Mouse (Mus musculus): ENCODE measurements around the gene Zfp523.

Zfp523 gene

GRCm38 (mm10) chr17:28223561-28224391 is 46.8 kb downstream of the Zfp523 start:
- peaks cover 50% of the 10 kb centered on the region for H3K36me3 ChIP-seq (ENCODE audit: insufficient read depth, low read length)
- H3K4me3 ChIP-seq (replicated peaks; ENCODE audit: low read length) = peak overlapping the region; percentile 86
- no peaks in the 10 kb centered on the region for H3K27me3 ChIP-seq (ENCODE audit: insufficient read depth, low read length)
- H3K9me3 ChIP-seq (ENCODE audit: low read length) = no peaks in the 10 kb centered on the region
- no peak for TF ChIP-seq POU5F1 (IDR thresholded peaks at IDR 0.05; ENCODE audit: borderline replicate concordance, low read length)
- no peak for TF ChIP-seq CTCF (conservative IDR thresholded peaks at IDR 0.05; ENCODE audit: low read length)
- no peak for TF ChIP-seq NANOG (IDR thresholded peaks at IDR 0.05; ENCODE audit: borderline replicate concordance, low read length)
- peaks cover 81% of the 10 kb centered on the region for H3K4me1 ChIP-seq (replicated peaks; ENCODE audit: low read depth, low read length)

DNA sequence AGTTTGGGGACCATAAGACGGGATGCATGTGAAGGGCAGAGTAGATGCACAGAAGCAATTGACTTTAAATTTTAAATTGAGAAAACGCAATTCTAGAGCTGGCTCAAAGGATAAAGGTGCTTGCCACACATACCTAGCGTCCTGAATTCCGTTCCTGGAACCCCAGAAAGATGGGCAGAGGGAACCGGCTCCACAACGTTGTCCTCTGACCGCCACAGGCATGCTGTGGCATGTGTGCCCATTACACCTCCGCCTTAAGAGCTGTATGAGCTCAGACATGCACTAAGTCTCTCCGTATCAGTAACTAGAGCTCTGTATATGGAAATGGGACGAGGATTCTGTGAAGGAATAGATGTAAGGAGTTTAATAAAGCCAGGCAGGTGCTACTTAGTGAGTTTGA is 47.7 kb downstream of the Zfp523 start:
- TF ChIP-seq POU5F1 (IDR thresholded peaks at IDR 0.05; ENCODE audit: borderline replicate concordance, low read length) (no peak), CTCF (conservative IDR thresholded peaks at IDR 0.05; ENCODE audit: low read length) (no peak), NANOG (IDR thresholded peaks at IDR 0.05; ENCODE audit: borderline replicate concordance, low read length) (no peak)
- H3K4me1 ChIP-seq (replicated peaks; ENCODE audit: low read depth, low read length) = peaks cover 82% of the 10 kb centered on the region
- H3K4me3 ChIP-seq (replicated peaks; ENCODE audit: low read length) = no peak overlapping the region
- H3K36me3 ChIP-seq (ENCODE audit: insufficient read depth, low read length) = peaks cover 58% of the 10 kb centered on the region
- H3K9me3 ChIP-seq (ENCODE audit: low read length) = no peaks in the 10 kb centered on the region
- H3K27me3 ChIP-seq (ENCODE audit: insufficient read depth, low read length) = no peaks in the 10 kb centered on the region

DNA sequence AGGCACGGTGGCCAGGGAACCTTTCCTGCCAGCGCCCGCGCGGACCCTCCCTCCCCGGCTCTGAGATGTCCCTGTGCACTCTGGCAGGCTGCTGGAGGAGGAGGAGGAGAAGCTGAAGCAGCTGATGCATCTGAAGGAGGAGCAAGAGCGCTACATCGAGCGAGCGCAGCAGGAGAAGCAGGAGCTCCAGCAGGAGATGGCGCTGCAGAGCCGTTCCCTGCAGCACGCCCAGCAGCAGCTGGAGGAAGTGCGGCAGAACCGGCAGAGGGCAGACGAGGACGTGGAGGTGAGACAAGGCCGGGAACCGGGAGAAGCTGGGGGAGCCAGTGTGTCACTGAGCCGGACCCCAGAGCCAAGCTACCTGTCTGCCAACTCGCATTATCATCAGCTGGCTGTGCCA is 49.1 kb downstream of the Zfp523 start:
- peak overlapping the region; percentile 69 for H3K4me3 ChIP-seq (replicated peaks; ENCODE audit: low read length)
- H3K36me3 ChIP-seq (ENCODE audit: insufficient read depth, low read length) = peaks cover 50% of the 10 kb centered on the region
- no peaks in the 10 kb centered on the region for H3K9me3 ChIP-seq (ENCODE audit: low read length)
- H3K27me3 ChIP-seq (ENCODE audit: insufficient read depth, low read length) = no peaks in the 10 kb centered on the region
- TF ChIP-seq NANOG (IDR thresholded peaks at IDR 0.05; ENCODE audit: borderline replicate concordance, low read length) = no peak
- no peak for TF ChIP-seq POU5F1 (IDR thresholded peaks at IDR 0.05; ENCODE audit: borderline replicate concordance, low read length)
- peak; percentile 68 for TF ChIP-seq CTCF (conservative IDR thresholded peaks at IDR 0.05; ENCODE audit: low read length)
- peaks cover 84% of the 10 kb centered on the region for H3K4me1 ChIP-seq (replicated peaks; ENCODE audit: low read depth, low read length)

DNA sequence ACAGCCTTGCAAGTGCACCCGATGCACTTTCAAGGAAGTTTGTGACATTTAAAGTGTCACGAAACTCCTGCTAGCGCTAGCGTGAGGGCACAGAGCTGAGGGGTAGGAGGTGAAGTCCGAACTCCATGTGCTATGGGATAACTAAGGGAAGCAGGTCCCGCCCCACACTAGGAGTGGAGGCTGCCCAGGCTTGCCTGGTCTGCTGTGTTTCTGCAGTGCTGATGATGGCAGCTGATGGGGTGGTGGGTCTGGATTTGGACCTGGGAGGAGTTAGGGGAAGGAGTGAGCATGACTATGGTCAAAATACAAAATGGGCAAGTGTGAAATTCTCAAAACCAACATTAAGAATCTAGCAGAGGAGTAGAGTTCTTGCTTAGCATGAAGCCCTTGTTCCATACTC is 53.6 kb downstream of the Zfp523 start:
- Histone ChIP-seq H3K36me3 (ENCODE audit: insufficient read depth, low read length) (peaks cover 38% of the 10 kb centered on the region), H3K27me3 (ENCODE audit: insufficient read depth, low read length) (no peaks in the 10 kb centered on the region), H3K4me3 (replicated peaks; ENCODE audit: low read length) (0 out of 2 replicates have a peak overlapping the region, but pooled peaks have one; percentile 41), H3K9me3 (ENCODE audit: low read length) (no peaks in the 10 kb centered on the region), H3K4me1 (replicated peaks; ENCODE audit: low read depth, low read length) (peaks cover 85% of the 10 kb centered on the region)
- TF ChIP-seq CTCF (conservative IDR thresholded peaks at IDR 0.05; ENCODE audit: low read length) = no peak

DNA sequence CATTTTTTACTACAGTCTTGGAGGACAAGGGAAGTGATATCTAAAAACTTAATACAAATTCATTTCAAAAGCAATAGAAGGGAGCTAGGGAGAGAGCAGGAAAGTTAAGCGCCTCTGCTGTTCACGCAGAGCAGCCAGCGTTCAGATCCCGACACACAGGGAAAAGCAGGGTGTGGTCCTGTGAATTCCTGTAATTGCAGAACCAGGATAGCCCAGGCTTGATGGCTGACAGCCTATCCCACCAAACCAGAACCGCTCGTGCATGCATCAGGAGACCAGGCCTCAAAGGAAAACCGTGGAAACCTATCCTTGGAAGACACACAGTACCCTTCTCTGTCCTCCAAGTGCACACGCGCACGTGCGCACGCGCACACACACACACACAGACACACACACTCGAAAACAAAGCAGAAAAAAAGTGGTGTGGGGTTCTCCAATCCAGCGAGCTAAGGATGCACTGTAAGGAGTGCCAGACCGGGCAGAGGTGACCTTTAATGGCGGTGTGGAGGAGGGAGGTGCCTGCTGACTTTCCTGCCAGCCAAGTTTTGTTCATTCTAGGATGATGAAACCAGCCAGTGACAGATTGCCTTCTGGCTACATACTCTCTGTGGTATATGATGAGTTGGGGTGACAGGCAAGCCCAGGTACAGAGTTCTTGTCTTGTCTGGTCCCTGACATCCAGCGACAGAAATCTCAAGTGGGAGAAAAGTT is 54.3 kb downstream of the Zfp523 start:
- H3K36me3 ChIP-seq (ENCODE audit: insufficient read depth, low read length) = peaks cover 45% of the 10 kb centered on the region
- TF ChIP-seq NANOG (IDR thresholded peaks at IDR 0.05; ENCODE audit: borderline replicate concordance, low read length) (no peak), POU5F1 (IDR thresholded peaks at IDR 0.05; ENCODE audit: borderline replicate concordance, low read length) (no peak), CTCF (conservative IDR thresholded peaks at IDR 0.05; ENCODE audit: low read length) (no peak)
- peak overlapping the region; percentile 41; the same call in 1 of the 2 replicates for H3K4me3 ChIP-seq (replicated peaks; ENCODE audit: low read length)
- no peaks in the 10 kb centered on the region for H3K27me3 ChIP-seq (ENCODE audit: insufficient read depth, low read length)
- no peaks in the 10 kb centered on the region for H3K9me3 ChIP-seq (ENCODE audit: low read length)
- peaks cover 86% of the 10 kb centered on the region for H3K4me1 ChIP-seq (replicated peaks; ENCODE audit: low read depth, low read length)

DNA sequence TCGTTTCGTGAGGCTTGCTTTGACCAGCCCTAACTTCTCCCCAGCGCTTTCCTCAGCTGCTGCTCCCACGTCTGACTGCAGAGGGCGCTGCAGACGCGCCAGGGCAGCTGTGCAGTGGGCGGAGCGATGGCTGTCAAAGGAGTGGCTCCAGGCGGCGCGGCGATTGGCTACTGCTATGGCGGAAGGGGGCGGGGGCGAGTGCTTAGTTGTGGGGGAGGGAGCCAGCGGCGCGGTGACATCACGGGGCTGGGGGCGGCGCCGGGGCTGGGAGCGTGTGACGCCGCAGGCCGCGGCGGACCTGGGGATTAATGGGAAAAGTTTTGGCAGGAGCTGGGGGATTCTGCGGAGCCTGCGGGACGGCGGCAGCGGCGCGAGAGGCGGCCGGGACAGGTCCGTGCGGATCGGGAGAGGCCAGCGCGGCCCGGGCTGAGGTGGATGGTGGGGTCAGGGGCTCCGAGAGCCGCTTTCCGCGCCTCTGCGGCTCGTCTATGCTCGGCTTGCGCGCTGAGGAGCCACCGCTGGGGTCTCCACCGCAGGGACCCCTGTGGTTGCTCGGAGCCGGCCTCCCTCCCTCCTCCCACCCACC is 55.6 kb downstream of the Zfp523 start, which contains the start of gene Ppard:
Ppard (plus strand) TSS at position 226 of the 586 bp plus-strand sequence.
- TF ChIP-seq CTCF (conservative IDR thresholded peaks at IDR 0.05; ENCODE audit: low read length) = peak; percentile 87
- TF ChIP-seq POU5F1 (IDR thresholded peaks at IDR 0.05; ENCODE audit: borderline replicate concordance, low read length) = no peak
- TF ChIP-seq NANOG (IDR thresholded peaks at IDR 0.05; ENCODE audit: borderline replicate concordance, low read length) = no peak
- peaks cover 89% of the 10 kb centered on the region for H3K4me1 ChIP-seq (replicated peaks; ENCODE audit: low read depth, low read length)
- peak within 1 kb of the TSS; percentile 88 for H3K4me3 ChIP-seq (replicated peaks; ENCODE audit: low read length)
- no peaks in the 10 kb centered on the region for H3K27me3 ChIP-seq (ENCODE audit: insufficient read depth, low read length)
- H3K9me3 ChIP-seq (ENCODE audit: low read length) = no peaks in the 10 kb centered on the region
- peaks cover 46% of the 10 kb centered on the region for H3K36me3 ChIP-seq (ENCODE audit: insufficient read depth, low read length)

DNA sequence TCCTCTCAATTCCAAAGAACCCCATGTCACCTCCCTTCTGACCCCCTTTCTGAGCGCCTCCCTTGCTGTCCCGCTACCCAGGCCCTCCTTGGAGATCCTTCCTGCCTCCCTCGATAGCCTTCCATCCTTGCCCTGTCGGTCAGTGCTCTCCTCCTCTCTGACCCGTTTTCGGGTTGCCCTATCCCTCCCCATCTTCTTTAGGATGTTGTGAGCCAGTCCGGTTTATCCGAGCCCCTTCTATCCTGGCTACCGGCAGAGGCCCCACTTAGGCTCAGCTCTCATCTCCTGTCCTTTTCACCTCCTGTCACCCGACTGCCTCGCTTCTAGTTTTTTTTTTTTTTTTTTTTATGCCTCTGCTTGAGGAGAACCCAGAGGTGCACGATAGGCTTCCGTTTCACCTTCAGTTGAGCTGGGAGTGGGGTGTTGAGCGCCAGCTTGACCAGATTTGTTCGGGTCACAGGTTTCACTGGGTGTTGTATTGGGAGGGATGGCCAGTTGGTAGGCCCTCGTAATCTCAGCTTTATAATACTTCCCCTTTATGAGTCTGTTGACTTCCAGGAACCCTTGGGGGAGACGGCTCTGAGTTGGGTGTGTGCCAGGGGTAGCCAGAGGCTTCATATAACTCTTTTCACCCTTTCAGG is 56.3 kb downstream of the Zfp523 start:
- Histone ChIP-seq H3K9me3 (ENCODE audit: low read length) (no peaks in the 10 kb centered on the region), H3K27me3 (ENCODE audit: insufficient read depth, low read length) (no peaks in the 10 kb centered on the region), H3K4me1 (replicated peaks; ENCODE audit: low read depth, low read length) (peaks cover 89% of the 10 kb centered on the region), H3K36me3 (ENCODE audit: insufficient read depth, low read length) (peaks cover 45% of the 10 kb centered on the region), H3K4me3 (replicated peaks; ENCODE audit: low read length) (peak overlapping the region; percentile 88)
- TF ChIP-seq CTCF (conservative IDR thresholded peaks at IDR 0.05; ENCODE audit: low read length) = no peak
- no peak for TF ChIP-seq NANOG (IDR thresholded peaks at IDR 0.05; ENCODE audit: borderline replicate concordance, low read length)

DNA sequence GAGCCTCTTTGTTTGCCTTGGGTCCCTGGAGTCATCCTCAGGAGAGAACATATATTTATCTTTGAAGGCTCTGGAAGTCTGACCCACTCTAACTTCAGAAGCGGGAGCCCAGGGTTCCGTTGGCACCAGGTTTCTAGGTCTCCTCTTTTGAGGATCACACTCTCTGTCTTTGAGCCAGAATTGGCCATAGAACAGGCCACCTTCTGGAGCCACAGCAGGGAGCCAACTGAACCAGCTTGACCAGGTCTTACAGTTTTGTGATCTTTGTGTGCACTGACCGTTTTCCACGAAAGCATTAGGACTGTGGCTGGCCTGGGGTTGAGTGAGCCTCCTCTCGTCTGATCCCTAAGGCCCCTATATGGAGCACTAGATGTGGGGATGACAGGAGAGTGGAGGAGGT is 57.7 kb downstream of the Zfp523 start:
- H3K36me3 ChIP-seq (ENCODE audit: insufficient read depth, low read length) = peaks cover 45% of the 10 kb centered on the region
- no peaks in the 10 kb centered on the region for H3K9me3 ChIP-seq (ENCODE audit: low read length)
- no peaks in the 10 kb centered on the region for H3K27me3 ChIP-seq (ENCODE audit: insufficient read depth, low read length)
- H3K4me3 ChIP-seq (replicated peaks; ENCODE audit: low read length) = 0 out of 2 replicates have a peak overlapping the region, but pooled peaks have one; percentile 13
- peaks cover 89% of the 10 kb centered on the region for H3K4me1 ChIP-seq (replicated peaks; ENCODE audit: low read depth, low read length)
- TF ChIP-seq POU5F1 (IDR thresholded peaks at IDR 0.05; ENCODE audit: borderline replicate concordance, low read length) = no peak
- TF ChIP-seq CTCF (conservative IDR thresholded peaks at IDR 0.05; ENCODE audit: low read length) = no peak
- no peak for TF ChIP-seq NANOG (IDR thresholded peaks at IDR 0.05; ENCODE audit: borderline replicate concordance, low read length)

Data from E14TG2a.4 (cell line).